Mouse (Mus musculus): ENCODE measurements around the gene Umad1.

DNA sequence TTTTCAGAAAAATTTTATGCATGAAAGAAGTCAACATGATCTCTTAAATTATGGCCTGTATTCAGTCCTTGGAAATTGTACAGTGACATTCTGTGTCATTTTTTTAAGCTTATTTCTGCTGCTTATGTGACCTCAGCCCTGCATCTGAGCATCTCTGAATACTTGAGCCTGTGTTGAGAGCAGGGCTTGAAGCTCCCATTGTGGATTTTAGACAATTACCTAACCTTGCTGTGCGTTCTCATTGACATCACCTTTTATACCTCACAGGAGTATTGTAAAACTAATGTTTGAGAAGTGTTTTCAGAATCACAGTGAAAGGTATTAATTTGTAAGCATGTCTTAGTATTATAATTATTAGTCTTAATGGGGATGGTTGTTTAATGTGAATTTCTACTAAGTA, 140.6 kb downstream of the Umad1 start:
- TF ChIP-seq POLR2A (IDR thresholded peaks at IDR 0.05; ENCODE audit: low read depth, low read length) (no peak), CTCF (conservative IDR thresholded peaks at IDR 0.05; ENCODE audit: insufficient read depth, insufficient read length, low read depth, low read length) (no peak)

Measured in kidney, adult 2 months (tissue).